Mouse (Mus musculus): ENCODE measurements around the gene Stub1.

Stub1 gene

GRCm38 (mm10) chr17:25868601-25869191, 35.5 kb upstream of the Stub1 start, which contains the start of gene Mcrip2:
Gene Mcrip2 (minus strand): TSS chr17:25868764.
- CTCF ChIA-PET, result interaction anchor here (0.6 to 1.0 kb wide), 2 partner anchors 25 to 140 kb away, joined by 3 to 4 read pairs; no protein-coding TSS in a partner anchor

DNA sequence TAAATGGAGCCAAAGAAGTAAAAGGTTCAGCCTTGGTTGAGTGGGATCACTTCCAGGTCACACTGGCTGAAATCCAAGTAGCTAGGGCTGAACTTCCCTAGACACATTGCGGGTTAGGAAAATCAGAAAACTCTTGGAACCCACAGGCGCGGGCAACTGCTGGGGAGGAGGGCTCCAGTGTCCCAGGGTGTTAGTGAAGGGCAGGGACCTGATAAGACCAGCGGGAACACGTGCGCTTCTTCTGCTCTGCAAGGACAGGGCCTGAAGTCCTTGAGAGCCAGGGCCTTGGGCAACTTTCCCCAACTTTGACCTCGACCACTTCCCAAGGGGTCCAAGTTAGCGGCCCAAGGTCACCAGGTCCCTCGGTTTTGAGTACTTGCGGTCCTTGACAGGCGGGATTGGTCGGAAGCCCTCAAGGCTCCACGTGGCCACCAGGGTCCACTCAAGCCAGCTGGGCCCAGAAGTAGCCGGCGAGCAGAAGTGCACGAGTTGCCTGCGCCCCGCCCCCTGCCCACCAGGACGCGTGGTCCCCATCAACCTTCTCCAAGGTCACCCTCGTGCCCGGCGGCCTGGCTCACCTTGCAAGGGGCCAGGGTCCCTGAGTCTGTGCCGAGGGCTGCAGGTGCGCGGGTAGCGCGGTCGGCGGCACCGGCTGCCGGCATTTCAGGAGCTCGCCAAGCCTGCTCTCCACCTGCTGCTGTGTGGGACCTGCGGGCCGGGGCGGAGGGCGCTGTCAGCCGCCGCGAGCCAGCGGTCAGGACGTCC, 34.8 kb upstream of the Stub1 start:
- CTCF ChIA-PET, result interaction anchor here (0.6 to 1.0 kb wide), 2 partner anchors 24 to 141 kb away, joined by 3 to 4 read pairs; no protein-coding TSS in a partner anchor

GRCm38 (mm10) chr17:25867509-25867835, 34.3 kb upstream of the Stub1 start:
- CTCF ChIA-PET, result no interaction called here

DNA sequence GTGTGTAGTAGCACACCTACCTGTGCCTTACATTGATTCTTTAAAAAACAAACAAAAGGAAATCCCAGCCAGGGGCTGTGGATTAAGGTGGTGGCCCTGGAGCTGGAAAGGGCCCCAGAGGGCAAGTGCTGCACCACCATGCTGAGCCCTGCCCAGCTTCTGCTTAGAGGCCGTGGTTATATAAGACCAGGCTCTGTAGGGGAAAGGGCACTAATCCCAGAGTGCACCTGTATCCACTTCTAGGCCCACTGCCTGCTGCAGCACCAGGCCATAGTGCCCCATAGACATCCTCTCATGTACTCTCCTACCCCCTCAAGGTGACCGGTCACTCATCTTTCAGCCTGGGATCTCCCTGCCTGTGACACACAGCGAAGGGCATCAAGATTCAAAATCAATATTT, 33.0 kb upstream of the Stub1 start:
- CTCF ChIA-PET, result no interaction called here

- CTCF ChIA-PET, result no interaction called here
Measured at GRCm38 (mm10) chr17:25865288-25865687, 32.1 kb upstream of the Stub1 start.

DNA sequence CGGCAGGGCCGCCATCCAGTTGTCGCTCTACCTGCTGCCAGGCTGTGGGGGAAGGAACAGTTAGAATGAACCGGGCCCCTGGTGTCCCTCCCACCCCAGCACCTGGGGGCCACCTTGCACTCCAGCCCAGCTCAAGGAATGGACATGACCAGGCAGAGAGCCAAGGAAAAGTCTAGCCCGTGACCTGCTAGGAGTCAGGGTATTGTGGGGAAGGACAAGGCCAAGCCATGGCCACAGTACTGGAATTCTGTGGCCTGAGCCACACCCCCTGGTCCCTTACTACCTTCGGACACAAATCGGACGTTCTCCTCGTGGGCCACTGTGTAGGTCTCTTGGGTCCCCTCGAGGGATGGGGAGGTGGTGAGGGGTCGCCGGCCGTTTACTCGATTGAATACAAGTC, 31.1 kb upstream of the Stub1 start:
- CTCF ChIA-PET, result interaction anchor here (0.7 kb wide), 1 partner anchor 231 kb away, joined by 3 read pairs; the partner anchor contains the start of gene Nme4

DNA sequence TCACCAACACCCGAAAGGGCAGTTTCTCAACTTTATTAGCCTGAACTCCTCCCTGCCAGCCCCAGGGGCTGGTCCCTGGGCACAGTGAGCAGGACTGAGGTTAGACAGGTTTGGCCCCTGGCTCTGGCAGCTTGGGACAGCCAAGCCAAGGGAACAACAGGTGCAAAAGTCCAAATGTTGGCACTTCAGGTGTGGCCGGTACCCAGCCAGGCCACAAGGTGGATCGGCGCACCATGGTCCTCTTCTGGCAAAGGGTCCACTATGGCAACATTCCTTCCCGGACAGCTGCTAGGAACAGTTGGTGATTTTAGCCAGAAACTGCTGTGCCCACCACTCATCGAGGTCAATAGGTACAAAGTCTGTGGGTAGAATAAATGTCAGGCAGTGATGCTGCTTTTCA, 30.5 kb upstream of the Stub1 start:
- CTCF ChIA-PET, result interaction anchor here (0.7 kb wide), 1 partner anchor 232 kb away, joined by 3 read pairs; the partner anchor contains the start of gene Nme4

GRCm38 (mm10) chr17:25861704-25862612, 28.8 kb upstream of the Stub1 start:
- CTCF ChIA-PET, result interaction anchor here (0.6 kb wide), 1 partner anchor 29 kb away, joined by 3 read pairs; the partner anchor contains the start of gene Stub1

DNA sequence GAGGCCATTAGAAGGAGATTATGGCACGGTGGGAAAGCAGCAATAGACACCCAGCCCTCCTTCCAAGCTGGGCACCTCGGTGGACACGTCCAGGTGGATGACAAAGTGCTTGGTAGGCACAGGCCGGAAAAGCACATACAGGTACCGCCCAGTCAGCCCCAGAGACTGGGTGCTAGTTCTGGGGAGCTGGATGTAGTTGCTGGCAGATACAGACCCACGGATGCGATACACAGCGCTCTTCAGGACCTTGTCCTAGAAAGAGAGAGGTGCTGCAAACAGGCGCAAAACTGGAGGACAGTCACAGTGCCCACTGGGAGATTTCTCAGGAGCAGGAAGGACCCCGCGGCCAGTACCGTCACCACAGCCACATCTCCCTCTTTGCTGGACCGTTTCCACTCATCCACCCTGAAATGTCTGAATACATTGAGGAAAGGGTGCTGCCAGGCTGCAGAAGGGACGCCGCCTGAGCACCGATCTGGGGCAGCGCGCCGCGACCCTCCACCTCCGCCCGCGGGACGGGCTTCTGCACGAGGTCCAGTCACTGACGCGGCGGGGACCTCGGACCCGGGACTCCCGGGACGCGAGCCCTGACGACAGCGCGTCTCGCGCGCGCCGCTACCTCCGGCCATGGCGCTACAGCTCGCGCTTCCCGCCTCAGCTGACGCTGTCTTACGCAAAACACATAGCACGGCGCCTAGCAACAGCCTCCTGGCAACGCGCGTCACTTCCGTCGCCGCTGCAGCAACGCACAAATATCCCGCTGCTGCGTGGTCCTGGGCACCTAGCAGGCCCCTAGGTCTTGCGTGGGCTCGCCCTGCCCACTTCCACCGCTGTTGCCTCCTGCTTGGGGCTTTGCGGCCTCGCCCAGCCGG, 27.9 kb upstream of the Stub1 start, which contains the start of gene Wdr90:
Gene Wdr90 (minus strand): TSS at position 670 of the 872 bp plus-strand sequence.
- CTCF ChIA-PET, result interaction anchor here (0.6 to 1.6 kb wide), 2 partner anchors 27 to 28 kb away, joined by 3 to 4 read pairs; partner anchors contain the start of gene Stub1

- CTCF ChIA-PET, result interaction anchor here (1.6 kb wide), 1 partner anchor 27 kb away, joined by 4 read pairs; the partner anchor contains the start of gene Stub1
Measured at GRCm38 (mm10) chr17:25860229-25860628, 27.0 kb upstream of the Stub1 start.

- CTCF ChIA-PET, result interaction anchor here (0.6 to 0.7 kb wide), 2 partner anchors 9 to 166 kb away, joined by 3 to 5 read pairs; no protein-coding TSS in a partner anchor
Measured at GRCm38 (mm10) chr17:25844396-25844901, 11.2 kb upstream of the Stub1 start, which contains the start of gene Rhot2. Gene Rhot2 (minus strand): TSS chr17:25844851.

DNA sequence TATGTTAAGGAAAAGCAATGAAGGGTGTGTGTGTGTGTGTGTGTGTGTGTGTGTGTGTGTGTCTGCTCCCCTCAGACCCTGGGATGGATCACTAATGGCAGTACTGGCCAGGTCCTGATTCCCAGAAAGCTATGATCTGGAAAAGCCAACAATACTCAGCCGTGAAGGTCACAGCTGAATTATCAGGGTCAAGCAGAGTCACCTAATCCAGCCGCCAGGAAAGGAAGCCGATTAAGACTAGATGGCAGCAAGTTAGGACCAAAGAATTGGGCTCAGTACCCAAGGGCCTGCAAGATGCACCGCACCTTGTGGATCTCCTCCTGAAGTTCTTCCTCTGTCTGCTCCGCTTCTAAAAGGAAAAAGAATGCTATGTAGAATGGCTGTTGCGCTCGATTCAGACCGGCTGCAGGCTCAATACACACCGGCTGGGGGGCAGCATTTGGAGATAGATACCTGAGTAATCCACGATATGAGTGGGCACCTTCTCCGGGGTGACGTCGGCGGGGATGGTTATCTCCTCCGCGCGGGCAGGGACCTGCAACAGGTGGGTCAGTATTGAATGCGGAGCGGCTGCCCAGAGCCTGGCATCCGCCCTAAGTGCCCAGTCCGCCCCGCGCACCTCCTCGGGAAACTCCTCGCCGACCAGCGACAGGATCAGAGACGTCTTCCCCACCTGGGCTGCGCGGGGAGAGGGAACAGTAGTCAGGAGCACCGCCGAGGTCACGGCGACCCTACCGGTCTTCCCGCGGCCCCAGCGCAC, 10.6 kb upstream of the Stub1 start:
- CTCF ChIA-PET, result interaction anchor here (0.6 to 0.7 kb wide), 4 partner anchors 9 to 167 kb away, joined by 3 to 5 read pairs (median 4); partner anchors contain the start of gene Mcrip2

GRCm38 (mm10) chr17:25843122-25843521, 9.9 kb upstream of the Stub1 start:
- CTCF ChIA-PET, result interaction anchor here (0.8 kb wide), 1 partner anchor 9 kb away, joined by 3 read pairs; no protein-coding TSS in a partner anchor

- CTCF ChIA-PET, result interaction anchor here (0.8 kb wide), 1 partner anchor 8 kb away, joined by 3 read pairs; no protein-coding TSS in a partner anchor
Measured at GRCm38 (mm10) chr17:25842509-25842908, 9.3 kb upstream of the Stub1 start.

DNA sequence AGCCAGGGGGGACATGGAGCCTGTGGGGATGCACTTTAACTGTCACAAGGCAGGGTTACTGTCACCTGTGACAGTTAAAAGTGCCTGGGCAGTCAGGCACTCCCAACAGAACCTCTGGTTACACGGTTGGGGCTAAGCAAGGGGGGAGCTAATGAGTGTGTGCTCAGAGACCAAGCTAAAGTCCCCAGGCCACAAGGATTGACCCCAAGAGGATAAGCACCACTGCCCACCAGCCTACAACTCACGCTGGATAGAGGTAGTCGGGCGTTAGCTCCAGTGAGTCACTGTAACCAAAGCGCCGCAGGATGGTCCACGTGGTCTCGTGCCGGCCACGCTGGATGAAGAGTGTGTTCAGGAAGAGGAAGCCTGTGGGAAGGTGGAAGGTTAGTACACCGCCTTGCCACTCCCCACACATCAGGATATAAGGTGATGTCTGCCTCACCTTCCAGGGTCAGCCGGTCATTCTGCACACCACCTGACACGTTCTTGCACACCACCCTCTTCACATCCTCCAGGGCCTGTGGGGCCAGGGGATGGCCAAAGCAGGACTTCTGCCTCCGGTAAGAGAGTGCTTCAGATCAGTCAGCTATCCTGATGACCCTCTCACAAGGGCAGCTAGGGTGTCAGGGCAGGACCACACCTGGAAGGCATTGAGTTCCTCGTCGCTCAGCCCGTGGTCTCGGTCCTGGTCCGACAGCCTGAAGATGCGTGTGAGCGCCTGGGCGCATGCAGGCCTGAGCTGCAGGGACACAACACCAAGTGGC, 8.1 kb upstream of the Stub1 start, which contains the start of gene Gm20683:
Gene Gm20683 (minus strand): TSS at position 647 of the 764 bp plus-strand sequence.
- CTCF ChIA-PET, result no interaction called here

DNA sequence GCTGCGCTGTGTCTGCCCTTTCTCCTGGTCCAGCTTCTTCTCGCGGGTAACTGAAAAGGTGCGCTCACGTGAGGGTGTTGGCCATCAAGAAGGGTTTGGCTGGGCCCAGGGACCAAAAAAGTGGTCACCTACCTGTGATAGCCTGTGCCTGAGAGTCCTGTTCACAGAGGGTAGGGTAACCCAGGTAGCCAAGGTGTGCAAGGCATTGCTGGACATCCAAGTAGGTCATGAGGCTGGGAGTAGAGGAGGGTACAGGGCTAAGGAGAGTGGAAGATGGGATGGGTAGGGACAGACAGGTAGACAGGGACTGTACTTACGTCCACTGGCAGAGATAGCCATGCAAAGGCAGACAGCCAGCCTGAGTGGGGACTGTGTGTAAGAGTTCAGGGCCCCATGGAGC, 7.3 kb upstream of the Stub1 start:
- CTCF ChIA-PET, result no interaction called here

DNA sequence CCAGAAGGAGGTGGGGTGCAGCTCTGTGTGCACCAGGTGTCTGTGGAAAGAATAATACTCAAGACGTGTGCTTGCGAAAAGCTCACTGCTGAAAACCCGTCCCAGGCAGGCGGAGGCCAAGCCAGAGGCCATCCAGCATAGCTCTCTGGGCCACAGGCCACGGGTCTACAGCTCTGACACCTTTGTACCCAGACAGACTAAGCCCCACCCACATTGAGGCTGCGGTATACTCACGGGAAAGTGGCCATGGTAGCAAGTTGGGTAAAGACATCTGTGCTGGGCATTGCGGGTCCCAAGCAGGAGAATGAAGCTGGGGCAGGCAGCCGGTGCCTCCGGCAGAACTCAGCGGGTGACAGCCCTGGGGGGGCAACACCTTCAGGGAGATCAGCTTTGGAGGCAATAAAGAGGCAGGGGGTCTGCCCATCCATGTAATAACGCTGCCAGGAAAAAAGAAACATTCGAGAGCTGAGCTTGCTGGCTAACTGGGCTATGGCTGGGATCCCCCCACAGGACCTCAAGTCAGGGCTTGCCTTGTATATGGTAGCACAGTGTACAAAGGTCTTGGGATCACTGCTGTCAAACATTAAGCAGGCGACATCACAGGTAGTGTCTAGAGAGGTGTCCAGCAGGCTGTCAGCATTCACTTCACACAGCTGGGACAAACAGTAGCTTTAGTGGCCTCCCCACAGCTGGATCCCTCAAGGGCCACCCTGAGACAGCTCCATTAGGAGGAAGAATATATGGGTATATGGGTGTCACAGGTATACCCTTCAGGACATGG, 6.4 kb upstream of the Stub1 start:
- CTCF ChIA-PET, result no interaction called here

DNA sequence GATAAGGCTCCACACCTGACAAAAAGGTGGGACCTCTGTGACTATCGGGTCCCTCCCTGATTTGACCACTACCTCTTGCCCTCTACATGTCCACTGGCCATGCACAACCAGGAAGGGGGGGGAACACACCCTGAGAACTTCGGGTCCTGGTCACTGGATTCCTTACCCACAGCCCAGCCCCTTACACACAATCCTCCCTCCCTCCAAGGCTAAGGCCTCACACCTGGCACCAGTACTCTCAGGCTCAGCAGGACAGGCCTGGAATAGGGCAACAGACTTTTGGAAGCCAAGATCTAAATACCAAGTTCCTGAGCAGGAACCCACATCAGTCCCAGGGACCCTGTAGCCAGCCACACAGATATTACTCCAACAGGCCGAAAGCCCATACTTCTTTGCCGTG, 5.7 kb upstream of the Stub1 start:
- CTCF ChIA-PET, result no interaction called here
